In the genomic region with DNA sequence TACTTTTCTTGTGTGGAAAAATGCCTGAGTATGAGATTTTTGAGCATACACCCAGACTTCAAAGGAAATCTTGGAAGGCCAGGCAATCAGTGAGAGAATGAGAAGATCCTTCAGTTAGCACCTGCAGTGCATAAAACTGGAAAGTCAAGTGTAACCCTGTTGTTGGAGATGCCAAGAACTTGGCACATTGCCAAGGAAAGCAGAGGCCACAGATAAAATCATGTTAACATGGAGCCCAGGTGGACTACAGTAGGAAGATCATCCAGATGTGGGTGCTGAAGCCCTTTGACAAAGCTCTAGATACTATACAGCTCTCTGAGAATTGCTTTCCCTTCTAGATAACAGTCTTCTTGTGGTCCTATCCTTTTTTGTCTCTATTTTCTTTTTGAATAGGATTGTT, we compare ENCODE assay signal across 21 mouse cellular contexts. TPM values are rescaled to one million over a fixed set of nuclear protein-coding genes. Genes with fewer than 3 reads are reported as not detected.
DNase-seq lines count a peak whose midpoint lies in the region; ATAC-seq lines count a peak whose summit lies in the region.
"Had no signal": no experiment of that assay in that cellular context is flagged by ENCODE, and none has a peak within 500 bp of the region (broad histone marks: within the 10 kb centered on the region; RNA-seq: fewer than 3 reads in every experiment).

No protein-coding gene starts in this region.

- no peaks in the 10 kb centered on the region for H3K4me1 ChIP-seq in kidney, embryonic 15.5 days
- H3K4me1 ChIP-seq: limb, embryonic 13.5 days; neural tube, embryonic 15.5 days had no signal

- H3K9me3 ChIP-seq in kidney, embryonic 15.5 days (replicated peaks) = peaks cover 3% of the 10 kb centered on the region; the same call in 1 of the 2 replicates
- H3K9me3 ChIP-seq: heart, embryonic 15.5 days; liver, embryonic 15.5 days; megakaryocyte, embryonic 14.5 days; neural tube, embryonic 15.5 days had no signal

- peak; percentile 12 to 28 for DNase-seq in cerebellum, postnatal 10 days
- DNase-seq in cerebellum, adult 8-10 months = no peak
- DNase-seq in kidney, postnatal 10 days = peak; percentile 26
- DNase-seq in urinary bladder, postnatal 14 days (ENCODE audit: low spot score) = peak; percentile 27
- DNase-seq in urinary bladder, postnatal 10 days (ENCODE audit: low spot score) = no peak
- no peak for DNase-seq in lung, postnatal 25 days (ENCODE audit: low spot score)
- DNase-seq: gastrocnemius, postnatal 25 days; heart, adult 2 months; spleen, adult 18-20 months; thymus, postnatal 36 days had no signal

- H3K4me2 ChIP-seq in kidney, embryonic 15.5 days = no peak overlapping the region
- H3K4me2 ChIP-seq: heart, embryonic 15.5 days; limb, embryonic 13.5 days; liver, embryonic 15.5 days; neural tube, embryonic 15.5 days had no signal

- H3K36me3 ChIP-seq in kidney, embryonic 15.5 days = peaks cover 18% of the 10 kb centered on the region
- H3K36me3 ChIP-seq: neural tube, embryonic 15.5 days had no signal

- H3K9ac ChIP-seq in kidney, embryonic 15.5 days = no peak overlapping the region
- H3K9ac ChIP-seq: heart, embryonic 15.5 days; limb, embryonic 13.5 days; liver, embryonic 15.5 days; neural tube, embryonic 15.5 days had no signal

- no peaks in the 10 kb centered on the region for H3K27me3 ChIP-seq in kidney, embryonic 15.5 days
- H3K27me3 ChIP-seq: heart, embryonic 15.5 days; limb, embryonic 13.5 days; liver, embryonic 15.5 days; megakaryocyte, embryonic 14.5 days; neural tube, embryonic 15.5 days had no signal

- no peak overlapping the region for H3K4me3 ChIP-seq in kidney, embryonic 15.5 days (replicated peaks)
- H3K4me3 ChIP-seq: erythroblast, embryonic 14.5 days; heart, adult 2 months; heart, embryonic 15.5 days; limb, embryonic 13.5 days; liver, embryonic 15.5 days; megakaryocyte, embryonic 14.5 days; neural tube, embryonic 15.5 days had no signal

- ATAC-seq in kidney, embryonic 15.5 days (replicated peaks; ENCODE audit: low FRiP score) = no peak
- ATAC-seq in megakaryocyte-erythroid progenitor cell, adult 5-6 weeks (replicated peaks; ENCODE audit: low FRiP score, low TSS enrichment, poor library complexity, severe bottlenecking) = peak; percentile 59
- ATAC-seq: activated CD4-positive, CD25-positive, alpha-beta regulatory T cell, adult 4 months; forebrain, embryonic 14.5 days; midbrain, embryonic 16.5 days had no signal

- H3K27ac ChIP-seq in kidney, embryonic 15.5 days = no peak overlapping the region
- H3K27ac ChIP-seq: heart, adult 2 months; heart, embryonic 15.5 days; limb, embryonic 13.5 days; liver, embryonic 15.5 days; neural tube, embryonic 15.5 days had no signal

RNA-seq across cellular contexts. Expression of a gene that starts 19.2 kb away (rescaled TPM):
- 140 and 143 TPM in 2 replicates for polyA plus RNA-seq in kidney, embryonic 15.5 days (2015; fragmentation: Nextera tagmentation; extraction: Ambion mirVana)
- total RNA-seq in megakaryocyte-erythroid progenitor cell, adult 5-6 weeks (2014; fragmentation: Nextera tagmentation) = 114 and 178 TPM in 2 replicates
- 143 and 175 TPM in 2 replicates for total RNA-seq in megakaryocyte-erythroid progenitor cell, adult 5-6 weeks (2017)

Comparison
In these comparisons a context has a peak if more than half of its experiments do, and no peak if none do; other contexts are left out.
1. DNase-seq: peak in cerebellum, postnatal 10 days (2 of 2), kidney, postnatal 10 days (single experiment) and urinary bladder, postnatal 14 days (single experiment); none in cerebellum, adult 8-10 months (single experiment), urinary bladder, postnatal 10 days (single experiment) and lung, postnatal 25 days (single experiment).